Mouse (Mus musculus) lung, embryonic 16.5 days (tissue): ENCODE data around the gene Cenph. TPM values are rescaled to one million over a fixed set of nuclear protein-coding genes. Genes with fewer than 3 reads are reported as not detected.

Experiments used
- ATAC-seq: fragments of 200-750 bp; cut with Nextera tagmentation; 2 replicates; pipeline ENCODE4 v1.8.0; 2017; ENCODE audit warnings: low read depth, mild to moderate bottlenecking, moderate library complexity
- H3K27ac ChIP-seq: fragments of 300-500 bp; sonication (generic); 2 replicates; pipeline ENCODE4 v1.5.1; 2014; ENCODE audit warnings: mild to moderate bottlenecking, control low read depth, low read length
- H3K27me3 ChIP-seq: fragments of 300-500 bp; sonication (generic); 2 replicates; pipeline ENCODE4 v1.6.1; 2014; ENCODE audit warnings: low read depth, low read length, mixed read lengths; ENCODE audit not compliant: control insufficient read depth, insufficient read depth
- H3K36me3 ChIP-seq: fragments of 300-500 bp; sonication (generic); 2 replicates; pipeline ENCODE4 v1.6.1; 2014; ENCODE audit warnings: low read length; ENCODE audit not compliant: control insufficient read depth, insufficient read depth
- H3K4me1 ChIP-seq: fragments of 300-500 bp; sonication (generic); replicated peaks from 2 replicates; pipeline ENCODE4 v1.6.1; 2014; ENCODE audit warnings: low read length, mixed read lengths; ENCODE audit not compliant: control insufficient read depth, insufficient read depth
- H3K4me2 ChIP-seq: fragments of 300-500 bp; sonication (generic); 2 replicates; pipeline ENCODE4 v1.6.1; 2014; ENCODE audit warnings: low read depth, low read length, control low read depth
- H3K4me3 ChIP-seq: fragments of 300-500 bp; sonication (generic); 2 replicates; pipeline ENCODE4 v1.5.1; 2014; ENCODE audit warnings: mild to moderate bottlenecking, low read length, control low read depth
- H3K9ac ChIP-seq: fragments of 300-500 bp; sonication (generic); 2 replicates; pipeline ENCODE4 v1.6.1; 2014; ENCODE audit warnings: low read length, control low read depth
- H3K9me3 ChIP-seq: fragments of 300-500 bp; sonication (generic); 2 replicates; pipeline ENCODE4 v1.6.1; 2016; ENCODE audit warnings: low read length; ENCODE audit not compliant: control insufficient read depth
- WGBS: fragments of 180-500 bp; shearing (Covaris S2); extraction: QIAGEN DNeasy Blood & Tissue Kit; methylation state at CpG from one replicate; pipeline ENCODE4 v1.1.7; 2014; 5-methylcytosine and 5-hydroxymethylcytosine counted together
- polyA plus RNA-seq: library from polyadenylated mRNA; unstranded; fragments of >200 nt; fragmentation: Nextera tagmentation; extraction: Ambion mirVana; gene quantifications from 2 replicates; pipeline ENCODE4 v1.2.1, GENCODE M21; 2015

Cenph gene
- polyA plus RNA-seq, 1 experiment from 2014 or later: 35.1 TPM

- Histone ChIP-seq H3K9me3 (no peaks in the 10 kb centered on the region), H3K27ac (no peak overlapping the region), H3K4me2 (no peak overlapping the region), H3K36me3 (no peaks in the 10 kb centered on the region), H3K27me3 (no peaks in the 10 kb centered on the region), H3K9ac (no peak overlapping the region), H3K4me1 (no peaks in the 10 kb centered on the region), H3K4me3 (no peak overlapping the region)
- ATAC-seq: no peak
- WGBS: 73% methylated on average over 6 of the region's 6 CpGs
These were observed 22.7 kb downstream of the Cenph start for GRCm38 (mm10) chr13:100753011-100753410.

GRCm38 (mm10) chr13:100752529-100752928, 23.2 kb downstream of the Cenph start:
- Histone ChIP-seq H3K27ac (no peak overlapping the region), H3K9ac (no peak overlapping the region), H3K36me3 (no peaks in the 10 kb centered on the region), H3K9me3 (no peaks in the 10 kb centered on the region), H3K27me3 (no peaks in the 10 kb centered on the region), H3K4me1 (no peaks in the 10 kb centered on the region), H3K4me3 (no peak overlapping the region), H3K4me2 (no peak overlapping the region)
- 87% methylated on average over 8 of the region's 8 CpGs for WGBS
- no peak for ATAC-seq

DNA sequence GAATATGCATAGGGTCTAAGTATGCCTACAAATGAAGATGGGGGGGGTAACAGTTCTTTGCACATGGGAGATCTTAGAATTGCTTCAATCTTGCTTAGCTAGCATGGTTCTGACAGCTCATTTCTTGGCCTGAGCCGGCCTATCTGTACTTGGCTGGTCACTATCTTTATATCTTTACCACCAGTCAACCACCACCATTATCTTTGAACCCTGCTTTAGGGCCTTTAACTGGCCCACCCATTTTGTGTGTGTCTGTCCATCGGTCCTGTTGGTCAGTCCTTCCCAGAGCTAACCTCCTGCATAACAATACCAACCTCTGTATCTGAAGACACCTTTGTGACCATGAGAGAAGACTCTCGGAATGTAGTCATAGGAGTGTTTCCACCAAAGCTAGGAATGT, 24.3 kb downstream of the Cenph start:
- Histone ChIP-seq H3K36me3 (no peaks in the 10 kb centered on the region), H3K27me3 (no peaks in the 10 kb centered on the region), H3K27ac (no peak overlapping the region), H3K9me3 (no peaks in the 10 kb centered on the region), H3K4me3 (no peak overlapping the region), H3K4me1 (no peaks in the 10 kb centered on the region), H3K4me2 (no peak overlapping the region), H3K9ac (no peak overlapping the region)
- ATAC-seq: no peak
- 80% methylated on average over 3 of the region's 3 CpGs for WGBS

GRCm38 (mm10) chr13:100750799-100751198, 24.9 kb downstream of the Cenph start:
- Histone ChIP-seq H3K9ac (no peak overlapping the region), H3K4me1 (no peaks in the 10 kb centered on the region), H3K9me3 (no peaks in the 10 kb centered on the region), H3K27me3 (no peaks in the 10 kb centered on the region), H3K4me3 (no peak overlapping the region), H3K36me3 (no peaks in the 10 kb centered on the region), H3K27ac (no peak overlapping the region), H3K4me2 (no peak overlapping the region)
- no peak for ATAC-seq
- WGBS: 59% methylated on average over 5 of the region's 5 CpGs

- 45% methylated on average over 8 of the region's 8 CpGs for WGBS
- no peak overlapping the region for H3K9ac ChIP-seq
- no peak overlapping the region for H3K4me3 ChIP-seq
- ATAC-seq: no peak
- H3K36me3 ChIP-seq: no peaks in the 10 kb centered on the region
- H3K9me3 ChIP-seq: no peaks in the 10 kb centered on the region
- H3K4me1 ChIP-seq: peaks cover 4% of the 10 kb centered on the region
- H3K27ac ChIP-seq: no peak overlapping the region
- no peak overlapping the region for H3K4me2 ChIP-seq
- H3K27me3 ChIP-seq: no peaks in the 10 kb centered on the region
These were observed 27.1 kb downstream of the Cenph start for GRCm38 (mm10) chr13:100748638-100749037.

- Histone ChIP-seq H3K4me3 (no peak overlapping the region), H3K36me3 (no peaks in the 10 kb centered on the region), H3K9ac (no peak overlapping the region), H3K27ac (no peak overlapping the region), H3K9me3 (no peaks in the 10 kb centered on the region), H3K27me3 (no peaks in the 10 kb centered on the region), H3K4me2 (no peak overlapping the region), H3K4me1 (peaks cover 10% of the 10 kb centered on the region)
- no peak for ATAC-seq
- 78% methylated on average over 3 of the region's 3 CpGs for WGBS
These were observed 29.6 kb downstream of the Cenph start for GRCm38 (mm10) chr13:100746090-100746489.

DNA sequence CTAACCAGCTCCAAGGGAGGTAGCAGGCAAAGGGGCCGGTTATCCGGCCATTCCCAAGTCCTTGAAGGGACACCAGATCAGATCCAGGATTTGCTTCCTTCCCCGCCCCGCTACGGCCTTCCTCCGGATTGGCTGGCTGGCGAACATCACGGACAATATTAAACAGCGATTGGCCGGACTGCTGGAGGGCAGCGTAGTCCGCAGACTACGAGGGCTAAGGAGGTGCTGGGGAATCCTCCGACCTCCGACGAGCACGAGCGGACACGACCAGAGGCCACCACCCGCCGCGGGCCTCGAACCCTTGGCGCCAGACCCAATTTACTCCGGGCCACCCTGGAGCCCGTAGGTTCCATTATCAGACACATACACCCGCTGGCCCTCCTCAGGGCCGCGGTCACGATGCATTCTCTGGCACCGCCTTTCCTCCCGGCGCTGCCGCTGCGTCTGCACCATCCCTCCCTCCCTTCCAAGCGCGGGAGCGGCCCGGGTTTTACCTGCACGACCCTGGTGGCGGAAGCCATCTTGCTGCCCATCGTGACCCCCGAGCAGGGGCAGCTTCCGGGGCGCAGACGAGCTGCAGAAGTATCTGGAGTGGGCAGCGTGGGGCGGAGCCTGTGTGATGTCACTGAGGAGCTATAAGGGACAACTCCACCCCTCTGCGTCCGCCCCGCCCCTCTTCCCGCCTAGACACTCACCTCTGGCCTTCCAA, 31.5 kb downstream of the Cenph start, which contains the start of gene Mrps36:
Gene Mrps36, minus strand, starts transcription at position 624 of the 709 bp plus-strand sequence.
- peak within 1 kb of the TSS; percentile 98 for H3K27ac ChIP-seq
- WGBS: 0% methylated on average over 52 of the region's 52 CpGs
- peak within 1 kb of the TSS; percentile 91 for H3K9ac ChIP-seq
- H3K27me3 ChIP-seq: no peaks in the 10 kb centered on the region
- peaks cover 10% of the 10 kb centered on the region for H3K4me1 ChIP-seq
- peak within 1 kb of the TSS; percentile 60 for H3K4me2 ChIP-seq
- no peaks in the 10 kb centered on the region for H3K9me3 ChIP-seq
- peak; percentile 97 for ATAC-seq
- H3K36me3 ChIP-seq: no peaks in the 10 kb centered on the region
- peak within 1 kb of the TSS; percentile 95 for H3K4me3 ChIP-seq

- Histone ChIP-seq H3K9me3 (no peaks in the 10 kb centered on the region), H3K4me2 (peak overlapping the region; percentile 60), H3K4me1 (peaks cover 10% of the 10 kb centered on the region), H3K4me3 (peak overlapping the region; percentile 95), H3K9ac (peak overlapping the region; percentile 91), H3K27me3 (no peaks in the 10 kb centered on the region), H3K36me3 (no peaks in the 10 kb centered on the region), H3K27ac (peak overlapping the region; percentile 62)
- 39% methylated on average over 11 of the region's 11 CpGs for WGBS
- peak; percentile 41 for ATAC-seq
These were observed 32.2 kb downstream of the Cenph start for GRCm38 (mm10) chr13:100743346-100744035.

DNA sequence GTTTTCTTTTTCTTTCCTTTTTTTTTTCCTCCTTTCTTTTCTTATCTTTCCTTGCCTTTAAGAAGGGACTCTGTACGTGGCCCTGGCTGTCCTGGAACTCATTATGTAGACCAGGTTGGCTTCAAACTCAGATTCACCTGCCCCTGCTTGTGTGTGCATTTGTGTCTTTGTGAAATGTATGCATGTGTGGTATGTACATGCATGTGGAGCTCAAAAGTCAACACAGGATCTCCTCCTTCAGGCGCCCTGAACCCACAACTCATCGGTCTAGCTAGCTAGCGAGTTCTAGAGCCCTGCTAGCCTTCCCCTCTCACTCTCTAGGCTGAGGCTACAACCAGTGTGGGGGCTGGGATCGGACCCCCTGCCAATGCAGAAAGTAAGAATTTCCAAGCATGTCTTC, 32.9 kb downstream of the Cenph start:
- no peak overlapping the region for H3K27ac ChIP-seq
- H3K9me3 ChIP-seq: no peaks in the 10 kb centered on the region
- no peak overlapping the region for H3K9ac ChIP-seq
- H3K4me2 ChIP-seq: peak overlapping the region; percentile 60; the same call in 1 of the 2 replicates
- H3K4me1 ChIP-seq: peaks cover 10% of the 10 kb centered on the region
- ATAC-seq: no peak
- WGBS: 80% methylated on average over 5 of the region's 5 CpGs
- H3K36me3 ChIP-seq: peaks cover 4% of the 10 kb centered on the region; the same call in 1 of the 2 replicates
- H3K27me3 ChIP-seq: no peaks in the 10 kb centered on the region
- H3K4me3 ChIP-seq: no peak overlapping the region
